Mouse (Mus musculus) heart, adult 2 months (tissue): ENCODE measurements around the gene Tnrc6b.

Source experiments
- EP300 ChIP-seq: fragments of 200-500 bp; IDR thresholded peaks from 2 replicates; pipeline ENCODE4 v1.6.1; 2011; ENCODE audit warnings: low read depth, low read length, control low read depth; ENCODE audit not compliant: insufficient read depth
- POLR2A ChIP-seq: fragments of 200-500 bp; IDR thresholded peaks from 2 replicates; pipeline ENCODE4 v1.6.1; 2011; ENCODE audit warnings: mild to moderate bottlenecking, low read depth, low read length, control low read depth; ENCODE audit not compliant: insufficient read depth

DNA sequence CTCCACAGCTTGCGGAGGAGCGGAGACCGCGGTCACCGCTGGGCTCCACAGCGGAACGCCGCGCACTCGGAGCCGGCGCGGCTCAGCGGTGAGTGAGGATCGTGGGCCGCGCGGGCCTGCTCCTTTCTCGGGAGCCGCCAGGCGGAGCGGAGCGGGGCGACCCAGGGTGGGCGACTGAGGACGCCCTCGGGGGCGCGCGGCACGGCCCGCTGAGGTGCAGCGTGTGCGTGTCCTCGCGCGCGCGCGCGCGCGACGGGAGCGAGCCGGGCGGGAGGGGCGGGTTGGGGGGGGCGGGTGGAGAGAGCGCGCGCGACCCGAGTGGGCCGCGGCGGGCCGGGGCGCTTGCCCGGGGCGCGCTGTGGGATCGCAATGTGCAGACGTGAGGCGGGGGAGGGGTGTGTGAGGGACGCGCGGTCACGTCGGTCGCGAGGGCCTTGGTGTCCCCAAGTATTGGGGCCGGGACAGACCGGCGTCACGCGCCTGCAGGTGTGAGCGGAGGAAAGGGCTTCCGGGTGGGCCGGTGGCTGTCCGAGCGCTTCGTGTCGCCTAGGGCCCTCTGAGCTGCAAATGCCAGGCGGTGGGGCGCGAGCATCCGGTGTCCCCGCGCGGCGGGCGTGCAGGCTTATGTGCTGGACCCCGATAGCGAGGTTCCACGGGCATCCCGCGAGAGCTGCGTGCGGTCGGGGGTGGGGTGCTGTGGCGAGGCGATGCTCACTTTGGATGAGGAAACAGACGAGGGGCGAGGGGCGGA lies 463 bp downstream of the Tnrc6b start:
- TF ChIP-seq EP300 (no peak), POLR2A (no peak)
